12 mouse cellular contexts compared by ENCODE assay signal in genomic region chr14:121417594-121417993, GRCm38 (mm10). TPM values are rescaled to one million over a fixed set of nuclear protein-coding genes. Genes with fewer than 3 reads are reported as not detected.
DNase-seq lines count a peak whose midpoint lies in the region; TF ChIP-seq lines count a peak whose summit lies in the region.
"Had no signal": no experiment of that assay in that cellular context is flagged by ENCODE, and none has a peak within 500 bp of the region (broad histone marks: within the 10 kb centered on the region; RNA-seq: fewer than 3 reads in every experiment).

No protein-coding gene starts in this region.

- H3K4me3 ChIP-seq in cerebellum, adult 2 months (replicated peaks; ENCODE audit: insufficient read depth, low read depth, low read length): no peak overlapping the region
- H3K4me3 ChIP-seq: neural tube, embryonic 12.5 days had no signal

- no peak overlapping the region for H3K27ac ChIP-seq in cerebellum, adult 2 months (ENCODE audit: insufficient read depth, low read length)
- H3K27ac ChIP-seq: macrophage; neural tube, embryonic 12.5 days had no signal

- peak; percentile 7 to 8 for DNase-seq in frontal cortex, postnatal 36 days (ENCODE audit: low spot score in 2 of 2)
- DNase-seq in frontal cortex, postnatal 10 days (ENCODE audit: low spot score in 2 of 2): no peak
- DNase-seq in left cerebral cortex, adult 18-20 months (ENCODE audit: low spot score in 2 of 2): peak; percentile 5 to 30
- DNase-seq in left cerebral cortex, adult 11 months (ENCODE audit: low spot score): no peak
- peak; percentile 46 for DNase-seq in brain, adult 2 months (ENCODE audit: low read depth, low spot score)
- DNase-seq in urinary bladder, adult 2 months (ENCODE audit: low spot score): peak; percentile 50
- DNase-seq in ovary, postnatal 36 days (ENCODE audit: low spot score): no peak
- no peak for DNase-seq in cerebellum, adult 2 months
- DNase-seq: spleen, adult 18-20 months; thymus, postnatal 4 days had no signal

- no peak for TF ChIP-seq POLR2A in cerebellum, adult 2 months (IDR thresholded peaks at IDR 0.05; ENCODE audit: borderline replicate concordance, insufficient read depth, low read length)

- no peaks in the 10 kb centered on the region for H3K4me1 ChIP-seq in cerebellum, adult 2 months (ENCODE audit: control insufficient read depth, insufficient read depth, low read length)
- H3K4me1 ChIP-seq: neural tube, embryonic 12.5 days had no signal

- 37% methylated on average over 5 of the region's 5 CpGs for WGBS in cerebellum, adult 2 months

- TF ChIP-seq CTCF in cerebellum, adult 2 months (IDR thresholded peaks at IDR 0.05; ENCODE audit: borderline replicate concordance, insufficient read depth, low read depth, low read length): no peak

- H3K27me3 ChIP-seq in cerebellum, adult 2 months (ENCODE audit: control insufficient read depth, insufficient read depth, low read length): no peaks in the 10 kb centered on the region
- H3K27me3 ChIP-seq: neural tube, embryonic 12.5 days had no signal

RNA-seq across cellular contexts. Expression of gene Stk24, which starts 37.8 kb away (rescaled TPM):
- 10 to 100 TPM; 65.3 to 66.0 TPM for total RNA-seq in left cerebral cortex, adult 18-20 months (2021)
- 60.4 and 67.3 TPM in 2 replicates for polyA plus RNA-seq in urinary bladder, adult 2 months (2012; rRNA removed)
- polyA plus RNA-seq in cerebellum, adult 2 months (2012; rRNA removed): 31.1 and 37.2 TPM in 2 replicates

Comparison
In these comparisons a context has a peak if more than half of its experiments do, and no peak if none do; other contexts are left out.
1. DNase-seq: peak in frontal cortex, postnatal 36 days (2 of 2), left cerebral cortex, adult 18-20 months (2 of 2), brain, adult 2 months (single experiment) and urinary bladder, adult 2 months (single experiment); none in frontal cortex, postnatal 10 days (0 of 2), left cerebral cortex, adult 11 months (single experiment), ovary, postnatal 36 days (single experiment) and cerebellum, adult 2 months (0 of 2).